Comparison of ENCODE assay signal across 9 mouse cellular contexts in the genomic region with DNA sequence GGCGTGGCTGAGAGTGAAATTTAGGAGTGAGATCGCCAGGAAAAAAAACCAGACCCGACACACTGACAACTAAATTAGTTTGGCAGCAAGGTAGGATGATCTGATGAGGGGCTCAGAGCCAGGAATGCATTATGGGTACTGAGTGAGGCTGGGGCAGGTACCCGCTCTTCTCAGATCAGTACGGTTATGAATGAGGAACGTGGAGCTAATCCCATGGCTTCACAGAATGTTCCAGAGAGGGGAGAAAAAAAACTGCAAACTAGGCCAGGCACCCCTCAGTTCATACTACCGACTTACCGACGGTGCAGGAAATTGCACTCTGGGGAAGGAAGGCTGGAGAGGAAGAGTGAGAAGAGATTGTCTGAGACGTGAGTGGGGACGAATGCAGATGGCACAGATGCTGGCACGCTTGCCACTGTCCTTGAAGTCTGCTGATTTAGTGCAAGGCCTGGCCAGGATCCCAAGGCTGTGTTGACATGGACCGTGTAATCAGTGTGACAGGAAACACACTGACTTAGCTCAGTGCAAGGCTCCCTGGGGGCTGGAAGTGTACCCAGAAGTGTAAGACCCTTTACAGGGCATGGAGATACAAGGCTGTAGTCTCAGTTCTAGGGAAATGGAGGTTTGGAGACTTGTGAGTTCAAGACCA.
DNase-seq lines count a peak whose midpoint lies in the region; ATAC-seq and TF ChIP-seq lines count a peak whose summit lies in the region.
"Had no signal": no experiment of that assay in that cellular context is flagged by ENCODE, and none has a peak within 500 bp of the region (broad histone marks: within the 10 kb centered on the region; RNA-seq: fewer than 3 reads in every experiment).

No protein-coding gene starts in this region.

- no peak for TF ChIP-seq CTCF in left cerebral cortex, adult 2 months (IDR thresholded peaks at IDR 0.05)

- 0 out of 2 replicates have a peak, but pooled peaks cover 7% of the 10 kb centered on the region for H3K36me3 ChIP-seq in midbrain, embryonic 13.5 days

- DNase-seq in left cerebral cortex, adult 2 months (ENCODE audit: extremely low spot score in 1 of 2, low spot score in 2 of 2) = no peak
- DNase-seq in left cerebral cortex, adult 8-10 months (ENCODE audit: low spot score in 2 of 2) = no peak
- peak; percentile 54 to 58 for DNase-seq in heart, postnatal 14 days
- DNase-seq in right cerebral cortex, adult 18-20 months = no peak
- DNase-seq in right cerebral cortex, postnatal 14 days = no peak

- no peaks in the 10 kb centered on the region for H3K9me3 ChIP-seq in midbrain, embryonic 13.5 days

- intact Hi-C loops in left cerebral cortex, adult 2 months (cut with DNase I) = no loop called here
- intact Hi-C loops in heart, postnatal 14 days (cut with DNase I) = no loop called here

- ATAC-seq in cerebellum, adult (ENCODE audit: insufficient number of reproducible peaks, low FRiP score, low TSS enrichment) = peak; percentile 51
- peak; percentile 86 for ATAC-seq in midbrain, embryonic 13.5 days
- ATAC-seq in megakaryocyte-erythroid progenitor cell, adult 5-6 weeks (replicated peaks; ENCODE audit: low FRiP score, low TSS enrichment, poor library complexity, severe bottlenecking) = no peak
- ATAC-seq: Patski had no signal

- H3K27ac ChIP-seq in left cerebral cortex, adult 2 months = peak overlapping the region; percentile 18; the same call in 1 of the 2 replicates
- H3K27ac ChIP-seq in midbrain, embryonic 13.5 days = no peak overlapping the region

- no peak overlapping the region for H3K4me2 ChIP-seq in midbrain, embryonic 13.5 days (replicated peaks)

- peaks cover 17% of the 10 kb centered on the region for H3K27me3 ChIP-seq in midbrain, embryonic 13.5 days
- H3K27me3 ChIP-seq: Patski had no signal

- H3K4me1 ChIP-seq in midbrain, embryonic 13.5 days (replicated peaks) = peaks cover 12% of the 10 kb centered on the region

- no peak overlapping the region for H3K9ac ChIP-seq in midbrain, embryonic 13.5 days (replicated peaks)

- 55% methylated on average over 13 of the region's 13 CpGs for WGBS in midbrain, embryonic 13.5 days

- H3K4me3 ChIP-seq in left cerebral cortex, adult 2 months = no peak overlapping the region
- no peak overlapping the region for H3K4me3 ChIP-seq in midbrain, embryonic 13.5 days (replicated peaks)

Comparison
In these comparisons a context has a peak if more than half of its experiments do, and no peak if none do; other contexts are left out.
1. DNase-seq: peak in heart, postnatal 14 days (2 of 2); none in left cerebral cortex, adult 2 months (0 of 2), left cerebral cortex, adult 8-10 months (0 of 2), right cerebral cortex, adult 18-20 months (single experiment) and right cerebral cortex, postnatal 14 days (single experiment).